34 mouse cellular contexts compared by ENCODE assay signal in genomic region chr4:35356051-35356450, GRCm38 (mm10).
"Had no signal": no experiment of that assay in that cellular context is flagged by ENCODE, and none has a peak within 500 bp of the region (broad histone marks: within the 10 kb centered on the region; RNA-seq: fewer than 3 reads in every experiment).

No protein-coding gene starts in this region.

- H3K4me1 ChIP-seq: hindbrain, embryonic 10.5 days; hindbrain, embryonic 13.5 days; hindbrain, embryonic 15.5 days; kidney, embryonic 15.5 days had no signal

- DNase-seq: heart, postnatal 10 days; heart, postnatal 14 days; heart, postnatal 36 days; heart, postnatal 4 days; kidney, adult 11 months; kidney, adult 18-20 months; kidney, adult 2 months; kidney, adult 8-10 months; kidney, adult 9 months; kidney, postnatal 10 days; kidney, postnatal 14 days; kidney, postnatal 25 days; kidney, postnatal 36 days; kidney, postnatal 4 days; layer of hippocampus, adult 9-11 months; layer of hippocampus, postnatal 36 days had no signal

- H3K4me3 ChIP-seq: heart, embryonic 12.5 days; heart, embryonic 13.5 days; heart, embryonic 15.5 days; hindbrain, embryonic 10.5 days; hindbrain, embryonic 12.5 days; hindbrain, embryonic 13.5 days; hindbrain, embryonic 15.5 days; intestine, embryonic 15.5 days; kidney, embryonic 15.5 days; layer of hippocampus, adult 2 months had no signal

- H3K9ac ChIP-seq: heart, embryonic 12.5 days; heart, embryonic 13.5 days; heart, embryonic 15.5 days; hindbrain, embryonic 12.5 days; hindbrain, embryonic 13.5 days; hindbrain, embryonic 14.5 days; hindbrain, embryonic 15.5 days; intestine, embryonic 15.5 days; kidney, embryonic 15.5 days had no signal

- H3K27me3 ChIP-seq: heart, embryonic 12.5 days; heart, embryonic 13.5 days; heart, embryonic 15.5 days; hindbrain, embryonic 12.5 days; hindbrain, embryonic 13.5 days; hindbrain, embryonic 15.5 days; intestine, embryonic 15.5 days; kidney, embryonic 15.5 days had no signal

- H3K27ac ChIP-seq: heart, embryonic 13.5 days; heart, embryonic 15.5 days; hindbrain, embryonic 10.5 days; hindbrain, embryonic 12.5 days; hindbrain, embryonic 13.5 days; hindbrain, embryonic 14.5 days; hindbrain, embryonic 15.5 days; hindbrain, postnatal 0 days; intestine, embryonic 15.5 days; kidney, embryonic 15.5 days; kidney, postnatal 0 days; layer of hippocampus, adult 2 months had no signal

- H3K36me3 ChIP-seq: heart, embryonic 12.5 days; heart, embryonic 13.5 days; heart, embryonic 15.5 days; hindbrain, embryonic 10.5 days; hindbrain, embryonic 12.5 days; hindbrain, embryonic 13.5 days; hindbrain, embryonic 15.5 days; intestine, embryonic 15.5 days; kidney, embryonic 15.5 days had no signal

- ATAC-seq: hindbrain, embryonic 16.5 days; hindbrain, postnatal 0 days; inflammation-experienced regulatory T-cells, adult 6 months; intestine, embryonic 15.5 days; intestine, embryonic 16.5 days; intestine, postnatal 0 days had no signal

- H3K4me2 ChIP-seq: heart, embryonic 11.5 days; heart, embryonic 12.5 days; heart, embryonic 13.5 days; heart, embryonic 15.5 days; hindbrain, embryonic 12.5 days; hindbrain, embryonic 13.5 days; hindbrain, embryonic 14.5 days; hindbrain, embryonic 15.5 days; intestine, embryonic 15.5 days; kidney, embryonic 15.5 days had no signal

- H3K9me3 ChIP-seq: heart, embryonic 12.5 days; heart, embryonic 13.5 days; heart, embryonic 15.5 days; hindbrain, embryonic 10.5 days; hindbrain, embryonic 12.5 days; hindbrain, embryonic 13.5 days; hindbrain, embryonic 15.5 days; intestine, embryonic 15.5 days; kidney, embryonic 15.5 days had no signal
